Mouse (Mus musculus) liver, embryonic 13.5 days (tissue): Measurements from ENCODE around the gene Plcb3. TPM values are rescaled to one million over a fixed set of nuclear protein-coding genes. Genes with fewer than 3 reads are reported as not detected.

Experiments used
- ATAC-seq: fragments of 200-750 bp; cut with Nextera tagmentation; 2 replicates; pipeline ENCODE4 v1.8.0; 2017; ENCODE audit warnings: low read depth, mild to moderate bottlenecking, moderate number of reproducible peaks, moderate library complexity
- DNase-seq: peaks from one replicate; pipeline ENCODE4 v3.0.0; 2022
- H3K27ac ChIP-seq: fragments of 300-500 bp; sonication (generic); 2 replicates; pipeline ENCODE4 v1.5.1; 2015; ENCODE audit warnings: moderate library complexity, mild to moderate bottlenecking, inconsistent platforms
- H3K27me3 ChIP-seq: fragments of 300-500 bp; sonication (generic); 2 replicates; pipeline ENCODE4 v1.6.1; 2015; ENCODE audit warnings: mild to moderate bottlenecking, inconsistent platforms
- H3K36me3 ChIP-seq: fragments of 300-500 bp; sonication (generic); 2 replicates; pipeline ENCODE4 v1.6.1; 2015; ENCODE audit warnings: mild to moderate bottlenecking, inconsistent platforms
- H3K4me1 ChIP-seq: fragments of 300-500 bp; sonication (generic); replicated peaks from 2 replicates; pipeline ENCODE4 v1.6.1; 2015; ENCODE audit warnings: inconsistent platforms
- H3K4me2 ChIP-seq: fragments of 300-500 bp; sonication (generic); 2 replicates; pipeline ENCODE4 v1.6.1; 2015; ENCODE audit warnings: inconsistent platforms, mild to moderate bottlenecking, moderate library complexity
- H3K4me3 ChIP-seq: fragments of 300-500 bp; sonication (generic); replicated peaks from 2 replicates; pipeline ENCODE4 v1.5.1; 2015; ENCODE audit warnings: mild to moderate bottlenecking, inconsistent platforms
- H3K9ac ChIP-seq: fragments of 300-500 bp; sonication (generic); 2 replicates; pipeline ENCODE4 v1.6.1; 2015; ENCODE audit warnings: mild to moderate bottlenecking, inconsistent platforms
- H3K9me3 ChIP-seq: fragments of 300-500 bp; sonication (generic); replicated peaks from 2 replicates; pipeline ENCODE4 v1.6.1; 2016; ENCODE audit warnings: inconsistent platforms
- WGBS: fragments of 180-500 bp; shearing (Covaris S2); methylation state at CpG from one replicate; pipeline ENCODE4 v1.1.7; 2015; ENCODE audit not compliant: insufficient replicate concordance; 5-methylcytosine and 5-hydroxymethylcytosine counted together
- polyA plus RNA-seq: library from polyadenylated mRNA; unstranded; fragments of >200 nt; fragmentation: Nextera tagmentation; extraction: Ambion mirVana; gene quantifications from 2 replicates; pipeline ENCODE4 v1.2.1, GENCODE M21; 2015

Plcb3 gene
- polyA plus RNA-seq, 1 experiment from 2014 or later = 5.6 TPM

GRCm38 (mm10) chr19:6921647-6922567, 54.4 kb downstream of the Plcb3 start, which contains the start of gene Esrra:
Gene Esrra, minus strand, starts transcription at chr19:6921813.
- Histone ChIP-seq H3K36me3 (peaks cover 5% of the 10 kb centered on the region; the same call in 1 of the 2 replicates), H3K27ac (peak within 1 kb of the TSS; percentile 87), H3K4me2 (peak within 1 kb of the TSS; percentile 100), H3K4me1 (peaks cover 78% of the 10 kb centered on the region), H3K27me3 (peaks cover 37% of the 10 kb centered on the region), H3K9ac (peak within 1 kb of the TSS; percentile 86), H3K9me3 (no peaks in the 10 kb centered on the region), H3K4me3 (peak within 1 kb of the TSS; percentile 85)
- DNase-seq (peak; percentile 100), ATAC-seq (peak; percentile 94)
- 1% methylated on average over 65 of the region's 66 CpGs for WGBS

GRCm38 (mm10) chr19:6920741-6921636, 55.3 kb downstream of the Plcb3 start:
- no peaks in the 10 kb centered on the region for H3K9me3 ChIP-seq
- H3K4me1 ChIP-seq = peaks cover 79% of the 10 kb centered on the region
- H3K9ac ChIP-seq = peak overlapping the region; percentile 86
- DNase-seq (peak; percentile 49), ATAC-seq (no peak)
- H3K27ac ChIP-seq = peak overlapping the region; percentile 87
- WGBS = under 1% methylated on average over 40 of the region's 48 CpGs
- peaks cover 7% of the 10 kb centered on the region; the same call in 1 of the 2 replicates for H3K36me3 ChIP-seq
- H3K4me3 ChIP-seq = peak overlapping the region; percentile 85
- peaks cover 27% of the 10 kb centered on the region for H3K27me3 ChIP-seq
- peak overlapping the region; percentile 100 for H3K4me2 ChIP-seq

GRCm38 (mm10) chr19:6919876-6920740, 56.2 kb downstream of the Plcb3 start:
- H3K9ac ChIP-seq = peak overlapping the region; percentile 86
- H3K4me1 ChIP-seq = peaks cover 79% of the 10 kb centered on the region
- no peak for DNase-seq
- no peaks in the 10 kb centered on the region for H3K9me3 ChIP-seq
- H3K27ac ChIP-seq = peak overlapping the region; percentile 87
- peak overlapping the region; percentile 85 for H3K4me3 ChIP-seq
- ATAC-seq = no peak
- peaks cover 19% of the 10 kb centered on the region for H3K27me3 ChIP-seq
- peaks cover 7% of the 10 kb centered on the region; the same call in 1 of the 2 replicates for H3K36me3 ChIP-seq
- WGBS = 52% methylated on average over 8 of the region's 8 CpGs
- peak overlapping the region; percentile 100 for H3K4me2 ChIP-seq

GRCm38 (mm10) chr19:6919431-6919830, 56.8 kb downstream of the Plcb3 start:
- ATAC-seq = no peak
- H3K9ac ChIP-seq = 0 out of 2 replicates have a peak overlapping the region, but pooled peaks have one; percentile 86

GRCm38 (mm10) chr19:6918321-6918720, 57.9 kb downstream of the Plcb3 start:
- Histone ChIP-seq H3K9ac (no peak overlapping the region), H3K27me3 (peaks cover under 1% of the 10 kb centered on the region), H3K4me2 (no peak overlapping the region), H3K36me3 (peaks cover 15% of the 10 kb centered on the region), H3K4me1 (peaks cover 84% of the 10 kb centered on the region), H3K9me3 (no peaks in the 10 kb centered on the region), H3K27ac (no peak overlapping the region), H3K4me3 (no peak overlapping the region)
- DNase-seq (no peak), ATAC-seq (no peak)
- WGBS = 75% methylated on average over 4 of the region's 4 CpGs

More at GRCm38 (mm10) chr19:6919431-6919830, 56.8 kb downstream of the Plcb3 start:
- no peak for DNase-seq
- no peaks in the 10 kb centered on the region for H3K9me3 ChIP-seq
- H3K4me1 ChIP-seq = peaks cover 77% of the 10 kb centered on the region
- peak overlapping the region; percentile 100; the same call in 1 of the 2 replicates for H3K4me2 ChIP-seq
- peaks cover 7% of the 10 kb centered on the region; the same call in 1 of the 2 replicates for H3K36me3 ChIP-seq
- peaks cover 12% of the 10 kb centered on the region for H3K27me3 ChIP-seq
- H3K4me3 ChIP-seq = no peak overlapping the region
- H3K27ac ChIP-seq = 0 out of 2 replicates have a peak overlapping the region, but pooled peaks have one; percentile 87

- DNase-seq (no peak), ATAC-seq (no peak)
- Histone ChIP-seq H3K4me3 (no peak overlapping the region), H3K9ac (peak overlapping the region; percentile 49; the same call in 1 of the 2 replicates), H3K36me3 (peaks cover 33% of the 10 kb centered on the region), H3K9me3 (no peaks in the 10 kb centered on the region), H3K27ac (peak overlapping the region; percentile 73), H3K27me3 (no peaks in the 10 kb centered on the region), H3K4me1 (peaks cover 81% of the 10 kb centered on the region), H3K4me2 (no peak overlapping the region)
- WGBS = 76% methylated on average over 4 of the region's 4 CpGs
Measured at GRCm38 (mm10) chr19:6916496-6916895, 59.8 kb downstream of the Plcb3 start.

GRCm38 (mm10) chr19:6915276-6915675, 61.0 kb downstream of the Plcb3 start:
- peak; percentile 64 for ATAC-seq
- no peak overlapping the region for H3K4me2 ChIP-seq
- DNase-seq = no peak

GRCm38 (mm10) chr19:6914540-6914939, 61.7 kb downstream of the Plcb3 start:
- H3K9me3 ChIP-seq = no peaks in the 10 kb centered on the region
- H3K27ac ChIP-seq = peak overlapping the region; percentile 39; the same call in 1 of the 2 replicates
- WGBS = 78% methylated on average over 9 of the region's 9 CpGs
- peaks cover 39% of the 10 kb centered on the region for H3K36me3 ChIP-seq
- DNase-seq (no peak), ATAC-seq (no peak)
- no peak overlapping the region for H3K4me3 ChIP-seq
- H3K4me1 ChIP-seq = peaks cover 72% of the 10 kb centered on the region
- no peak overlapping the region for H3K4me2 ChIP-seq
- H3K9ac ChIP-seq = no peak overlapping the region
- H3K27me3 ChIP-seq = no peaks in the 10 kb centered on the region

More at GRCm38 (mm10) chr19:6915276-6915675, 61.0 kb downstream of the Plcb3 start:
- Histone ChIP-seq H3K4me1 (peaks cover 79% of the 10 kb centered on the region), H3K4me3 (no peak overlapping the region), H3K36me3 (peaks cover 39% of the 10 kb centered on the region), H3K27me3 (no peaks in the 10 kb centered on the region), H3K9ac (0 out of 2 replicates have a peak overlapping the region, but pooled peaks have one; percentile 18), H3K27ac (peak overlapping the region; percentile 73), H3K9me3 (no peaks in the 10 kb centered on the region)
- 13% methylated on average over 4 of the region's 4 CpGs for WGBS

- DNase-seq = no peak
- peaks cover 39% of the 10 kb centered on the region for H3K36me3 ChIP-seq
- H3K4me2 ChIP-seq = no peak overlapping the region
- peaks cover 70% of the 10 kb centered on the region for H3K4me1 ChIP-seq
- no peak overlapping the region for H3K9ac ChIP-seq
- H3K4me3 ChIP-seq = no peak overlapping the region
- H3K27me3 ChIP-seq = no peaks in the 10 kb centered on the region
- ATAC-seq = no peak
- peak overlapping the region; percentile 39 for H3K27ac ChIP-seq
- WGBS = 78% methylated on average over 11 of the region's 11 CpGs
- no peaks in the 10 kb centered on the region for H3K9me3 ChIP-seq
Measured at GRCm38 (mm10) chr19:6913991-6914390, 62.3 kb downstream of the Plcb3 start.

- H3K27ac ChIP-seq = no peak overlapping the region
- H3K36me3 ChIP-seq = peaks cover 36% of the 10 kb centered on the region
- H3K27me3 ChIP-seq = no peaks in the 10 kb centered on the region
- H3K9me3 ChIP-seq = no peaks in the 10 kb centered on the region
- 75% methylated on average over 6 of the region's 6 CpGs for WGBS
- no peak for ATAC-seq
- no peak for DNase-seq
- no peak overlapping the region for H3K4me2 ChIP-seq
- peaks cover 71% of the 10 kb centered on the region for H3K4me1 ChIP-seq
- no peak overlapping the region for H3K9ac ChIP-seq
- H3K4me3 ChIP-seq = no peak overlapping the region
Measured at GRCm38 (mm10) chr19:6913036-6913435, 63.2 kb downstream of the Plcb3 start.
